ENCODE assay signal across 11 mouse cellular contexts in genomic region chr12:99550629-99551028, GRCm38 (mm10). TPM values are rescaled to one million over a fixed set of nuclear protein-coding genes. Genes with fewer than 3 reads are reported as not detected.
DNase-seq lines count a peak whose midpoint lies in the region; ATAC-seq and TF ChIP-seq lines count a peak whose summit lies in the region.
"Had no signal": no experiment of that assay in that cellular context is flagged by ENCODE, and none has a peak within 500 bp of the region (broad histone marks: within the 10 kb centered on the region; RNA-seq: fewer than 3 reads in every experiment).

No protein-coding gene starts in this region.

- no peak for DNase-seq in layer of hippocampus, adult 2 months (ENCODE audit: low spot score in 2 of 2)
- DNase-seq in layer of hippocampus, adult 11-12 months (ENCODE audit: low spot score): no peak
- peak; percentile 64 to 68 for DNase-seq in B cell, adult 2 months
- DNase-seq in forebrain, embryonic 10.5 days (ENCODE audit: extremely low spot score, low spot score): no peak
- DNase-seq in urinary bladder, postnatal 10 days (ENCODE audit: low spot score): no peak
- DNase-seq: gastrocnemius, postnatal 14 days had no signal

- WGBS in forebrain, embryonic 10.5 days: 66% methylated on average over 8 of the region's 8 CpGs
- WGBS in midbrain, embryonic 15.5 days: 70% methylated on average over 8 of the region's 8 CpGs

- no peaks in the 10 kb centered on the region for H3K9me3 ChIP-seq in ES-Bruce4 (replicated peaks; ENCODE audit: control insufficient read depth, insufficient read depth, low read length, poor library complexity, severe bottlenecking)
- no peaks in the 10 kb centered on the region for H3K9me3 ChIP-seq in forebrain, embryonic 10.5 days
- no peaks in the 10 kb centered on the region for H3K9me3 ChIP-seq in midbrain, embryonic 15.5 days
- H3K9me3 ChIP-seq: lung, embryonic 15.5 days had no signal

- ATAC-seq in megakaryocyte progenitor cell, adult 5-6 weeks (replicated peaks; ENCODE audit: poor library complexity): peak; percentile 81
- ATAC-seq in midbrain, embryonic 15.5 days (replicated peaks): no peak

- no peak for TF ChIP-seq EP300 in ES-Bruce4 (IDR thresholded peaks at IDR 0.05; ENCODE audit: insufficient read depth, low read depth, low read length)

- TF ChIP-seq CTCF in layer of hippocampus, adult 2 months (conservative IDR thresholded peaks at IDR 0.05): peak; percentile 52
- peak; percentile 58 for TF ChIP-seq CTCF in ES-Bruce4 (IDR thresholded peaks at IDR 0.05; ENCODE audit: low read depth, low read length)

- no peak overlapping the region for H3K4me2 ChIP-seq in midbrain, embryonic 15.5 days
- H3K4me2 ChIP-seq: hindbrain, embryonic 14.5 days; lung, embryonic 15.5 days had no signal

- no peak overlapping the region for H3K4me3 ChIP-seq in layer of hippocampus, adult 2 months
- no peak overlapping the region for H3K4me3 ChIP-seq in ES-Bruce4 (ENCODE audit: low read depth, low read length)
- H3K4me3 ChIP-seq in forebrain, embryonic 10.5 days: no peak overlapping the region
- H3K4me3 ChIP-seq in midbrain, embryonic 15.5 days: no peak overlapping the region
- H3K4me3 ChIP-seq: lung, embryonic 15.5 days had no signal

- H3K9ac ChIP-seq in ES-Bruce4 (ENCODE audit: low read depth, poor library complexity, severe bottlenecking): no peak overlapping the region
- no peak overlapping the region for H3K9ac ChIP-seq in midbrain, embryonic 15.5 days
- H3K9ac ChIP-seq: hindbrain, embryonic 14.5 days; lung, embryonic 15.5 days had no signal

- H3K27me3 ChIP-seq in ES-Bruce4 (ENCODE audit: control insufficient read depth, insufficient read depth, low read length, poor library complexity, severe bottlenecking): no peaks in the 10 kb centered on the region
- no peaks in the 10 kb centered on the region for H3K27me3 ChIP-seq in forebrain, embryonic 10.5 days (ENCODE audit: poor library complexity, severe bottlenecking)
- H3K27me3 ChIP-seq in midbrain, embryonic 15.5 days (replicated peaks): no peaks in the 10 kb centered on the region
- H3K27me3 ChIP-seq: lung, embryonic 15.5 days had no signal

- H3K36me3 ChIP-seq in ES-Bruce4 (ENCODE audit: control insufficient read depth, insufficient read depth, low read length, poor library complexity, severe bottlenecking): no peaks in the 10 kb centered on the region
- H3K36me3 ChIP-seq in forebrain, embryonic 10.5 days (replicated peaks): no peaks in the 10 kb centered on the region; the same call in 1 of the 2 replicates
- no peaks in the 10 kb centered on the region for H3K36me3 ChIP-seq in midbrain, embryonic 15.5 days (replicated peaks)
- H3K36me3 ChIP-seq: lung, embryonic 15.5 days had no signal

- peaks cover 2% of the 10 kb centered on the region for H3K4me1 ChIP-seq in ES-Bruce4 (ENCODE audit: control insufficient read depth, insufficient read depth, low read length)
- peaks cover 6% of the 10 kb centered on the region; the same call in 1 of the 2 replicates for H3K4me1 ChIP-seq in forebrain, embryonic 10.5 days
- H3K4me1 ChIP-seq in midbrain, embryonic 15.5 days: peaks cover 3% of the 10 kb centered on the region; the same call in 1 of the 2 replicates

- TF ChIP-seq POLR2A in ES-Bruce4 (IDR thresholded peaks at IDR 0.05; ENCODE audit: insufficient read depth, low read length): no peak

- H3K27ac ChIP-seq in layer of hippocampus, adult 2 months: no peak overlapping the region
- H3K27ac ChIP-seq in ES-Bruce4 (ENCODE audit: insufficient read depth, low read length): no peak overlapping the region
- no peak overlapping the region for H3K27ac ChIP-seq in forebrain, embryonic 10.5 days
- H3K27ac ChIP-seq in midbrain, embryonic 15.5 days: no peak overlapping the region
- H3K27ac ChIP-seq: hindbrain, embryonic 14.5 days; lung, embryonic 15.5 days had no signal

RNA-seq across cellular contexts. Expression of gene Foxn3, which starts 12.8 kb away (rescaled TPM):
- total RNA-seq in layer of hippocampus, adult 2 months (2021): 10 to 100 TPM; 45.9 to 53.7 TPM
- polyA plus RNA-seq in ES-Bruce4 (2011; ENCODE audit: insufficient read depth, insufficient read length, low read depth, missing spikeins): 61.0 and 68.4 TPM in 2 replicates
- 45.5 and 55.2 TPM in 2 replicates for total RNA-seq in megakaryocyte progenitor cell, adult 5-6 weeks (2015)
- total RNA-seq in megakaryocyte progenitor cell, adult 5-6 weeks (2017): 17.7 and 21.6 TPM in 2 replicates
- 46.4 and 47.3 TPM in 2 replicates for polyA plus RNA-seq in forebrain, embryonic 10.5 days (2016; fragmentation: Nextera tagmentation; extraction: Ambion mirVana)
- 80.4 and 85.9 TPM in 2 replicates for polyA plus RNA-seq in midbrain, embryonic 15.5 days (2015; fragmentation: Nextera tagmentation; extraction: Ambion mirVana)

Comparison
In these comparisons a context has a peak if more than half of its experiments do, and no peak if none do; other contexts are left out.
1. DNase-seq: peak in B cell, adult 2 months (2 of 2); none in layer of hippocampus, adult 2 months (0 of 2), layer of hippocampus, adult 11-12 months (single experiment), forebrain, embryonic 10.5 days (single experiment) and urinary bladder, postnatal 10 days (single experiment).